Mouse (Mus musculus): ENCODE results near the gene Gm3183.
"Not testable (repeated sequence)": the region's sequence is repeated elsewhere in the genome, so short reads cannot be mapped to it uniquely, and the experiment has no call there.

Gene Gm3183

GRCm38 (mm10) chr5:94865136-94865535 is at the start of gene Gm3183:
Gene Gm3183, plus strand, starts transcription at chr5:94865436.
- POLR2A ChIA-PET, CTCF ChIA-PET: not testable (repeated sequence)
